Mouse (Mus musculus) megakaryocyte, embryonic 14.5 days (primary cell): Measurements from ENCODE around the gene Cnih4. TPM values are rescaled to one million over a fixed set of nuclear protein-coding genes. Genes with fewer than 3 reads are reported as not detected.
A peak's percentile ranks its signal among the peaks of the same experiment; 100 is the strongest.

Experiments
- H3K27me3 ChIP-seq: replicated peaks from 2 replicates; pipeline ENCODE3; 2012; ENCODE audit warnings: inconsistent platforms
- H3K36me3 ChIP-seq: replicated peaks from 2 replicates; pipeline ENCODE3; 2012; ENCODE audit warnings: low read length, inconsistent platforms, mixed read lengths
- H3K4me1 ChIP-seq: 2 replicates; pipeline ENCODE4 v1.6.1; 2012; ENCODE audit warnings: inconsistent platforms
- H3K4me3 ChIP-seq: replicated peaks from 2 replicates; pipeline ENCODE3; 2012; ENCODE audit warnings: moderate library complexity, mild to moderate bottlenecking, inconsistent platforms
- H3K9me3 ChIP-seq: 2 replicates; pipeline ENCODE4 v1.6.1; 2012; ENCODE audit warnings: inconsistent platforms
- FLI1 ChIP-seq: IDR thresholded peaks from 2 replicates; pipeline ENCODE4 v1.6.1; 2012; ENCODE audit warnings: low read length, inconsistent platforms, mixed read lengths
- GATA1 ChIP-seq: IDR thresholded peaks from 3 replicates; pipeline ENCODE4 v1.6.1; 2012; ENCODE audit warnings: mixed read lengths, low read length, inconsistent platforms, borderline replicate concordance
- polyA plus RNA-seq: library from polyadenylated mRNA; stranded (reverse); fragments of >175 nt; gene quantifications from 2 replicates; pipeline ENCODE4 v1.2.3, GENCODE M21; 2012; ENCODE audit warnings: low replicate concordance; ENCODE audit not compliant: insufficient read depth

Cnih4 gene
- polyA plus RNA-seq, 1 experiment = 17.4 TPM

DNA sequence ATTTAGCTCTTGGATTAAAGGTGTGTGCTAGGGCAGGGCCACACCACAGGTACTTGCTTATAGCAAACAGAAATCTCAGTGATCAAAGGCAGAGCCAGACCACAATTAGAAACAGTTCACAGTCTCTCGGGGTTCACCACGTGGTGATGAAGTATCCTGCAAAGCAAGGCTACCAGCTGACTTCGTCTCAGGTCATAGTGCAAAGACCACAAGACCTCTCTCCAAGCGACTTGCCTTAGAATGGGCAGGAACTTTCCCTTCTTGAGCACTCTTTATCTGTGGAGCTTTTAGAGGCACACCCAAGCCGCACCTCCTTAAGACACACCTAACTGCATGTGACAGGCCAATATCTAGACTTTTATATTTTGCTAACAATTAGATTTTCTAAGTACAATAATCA lies 4.0 kb downstream of the Cnih4 start:
- Histone ChIP-seq H3K4me1 (peaks cover 57% of the 10 kb centered on the region), H3K9me3 (no peaks in the 10 kb centered on the region), H3K4me3 (no peak overlapping the region), H3K27me3 (no peaks in the 10 kb centered on the region), H3K36me3 (peaks cover 4% of the 10 kb centered on the region)
- TF ChIP-seq FLI1 (no peak), GATA1 (no peak)

DNA sequence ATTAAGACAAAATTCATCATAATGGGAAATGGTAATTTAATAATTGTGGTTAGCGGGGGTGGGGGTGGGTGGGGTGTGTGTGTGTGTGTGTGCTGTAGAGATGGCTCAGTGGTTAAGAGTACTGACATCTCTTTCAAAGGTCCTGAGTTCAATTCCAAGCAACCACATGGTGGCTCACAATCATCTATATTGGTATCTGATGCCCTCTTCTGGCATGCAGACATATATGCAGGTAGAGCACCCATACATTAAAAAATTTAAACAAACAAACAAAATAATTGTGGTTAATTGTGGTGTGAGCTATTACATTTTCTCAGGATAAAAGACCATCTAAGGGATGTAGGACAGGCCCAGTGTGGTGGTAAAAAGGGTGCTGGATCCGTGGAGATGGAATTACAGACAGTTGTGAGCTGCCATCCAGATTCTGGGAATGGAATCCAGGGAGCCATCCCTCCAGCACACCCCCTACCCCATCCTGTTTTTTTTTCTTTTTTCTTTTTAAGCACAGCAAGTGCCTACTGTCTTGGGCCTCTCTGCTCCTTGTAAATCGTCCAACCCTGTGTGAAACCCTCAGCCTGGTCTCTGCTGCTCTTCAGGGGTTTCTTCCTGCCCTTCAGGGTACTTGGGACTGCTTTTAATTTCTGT lies 5.0 kb downstream of the Cnih4 start:
- no peak for TF ChIP-seq FLI1
- no peak for TF ChIP-seq GATA1
- peaks cover 11% of the 10 kb centered on the region for H3K36me3 ChIP-seq
- peaks cover 59% of the 10 kb centered on the region for H3K4me1 ChIP-seq
- H3K9me3 ChIP-seq = no peaks in the 10 kb centered on the region
- H3K4me3 ChIP-seq = no peak overlapping the region
- no peaks in the 10 kb centered on the region for H3K27me3 ChIP-seq

DNA sequence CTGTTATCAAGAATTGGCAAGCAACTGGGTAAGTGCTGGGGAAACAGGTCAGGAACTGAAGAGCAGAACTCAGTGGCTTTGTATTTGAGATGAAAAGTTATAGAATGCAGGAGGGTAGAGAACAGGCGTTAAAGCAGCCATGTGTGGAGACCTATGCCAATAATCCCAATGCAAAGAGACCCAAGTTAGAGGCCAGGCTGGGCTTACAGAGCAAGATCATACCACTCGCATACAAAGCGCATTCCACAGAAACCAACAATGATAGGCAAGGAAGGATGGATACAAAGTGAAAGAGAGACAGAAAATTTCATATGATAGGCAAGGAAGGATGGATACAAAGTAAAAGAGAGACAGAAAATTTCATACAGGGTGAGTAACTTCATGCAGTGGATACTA lies 5.9 kb downstream of the Cnih4 start:
- no peaks in the 10 kb centered on the region for H3K9me3 ChIP-seq
- peaks cover 61% of the 10 kb centered on the region for H3K4me1 ChIP-seq
- TF ChIP-seq GATA1 = no peak
- TF ChIP-seq FLI1 = no peak
- H3K27me3 ChIP-seq = no peaks in the 10 kb centered on the region
- peak overlapping the region; percentile 94 for H3K4me3 ChIP-seq
- H3K36me3 ChIP-seq = peaks cover 21% of the 10 kb centered on the region

DNA sequence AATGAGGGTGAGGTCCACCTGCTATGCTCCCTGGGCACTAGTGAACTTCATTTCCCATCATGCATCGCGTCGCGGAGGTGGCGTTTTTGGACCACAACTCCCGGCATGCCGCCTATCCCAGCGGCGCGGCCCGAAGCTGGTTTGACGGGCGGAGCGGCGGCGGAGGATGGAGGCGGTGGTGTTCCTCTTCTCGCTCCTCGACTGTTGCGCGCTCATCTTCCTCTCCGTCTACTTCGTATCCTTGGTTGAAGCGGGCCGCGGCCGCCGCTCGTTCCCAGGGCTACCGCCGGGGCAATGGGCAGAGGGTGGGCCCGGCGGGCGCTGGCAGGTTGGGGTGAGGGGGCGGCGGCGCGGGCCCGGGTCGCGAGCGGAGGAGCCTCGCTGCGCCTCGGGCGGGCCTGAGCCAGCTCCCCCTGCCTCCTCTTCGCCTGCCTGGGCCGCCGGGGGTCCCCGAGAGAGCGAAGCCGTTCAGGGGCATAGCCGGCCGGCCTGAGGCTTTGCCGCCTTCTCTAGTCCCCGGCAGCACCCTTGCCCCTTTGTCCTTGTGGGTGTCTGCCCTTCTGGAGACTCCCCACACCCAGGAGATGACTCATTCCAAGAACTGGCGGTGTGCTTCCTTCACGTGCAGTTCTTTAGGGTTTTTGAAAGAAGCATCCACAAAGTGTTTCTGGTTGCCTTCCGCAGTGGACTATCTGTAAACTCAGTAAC lies 6.5 kb downstream of the Cnih4 start:
- Histone ChIP-seq H3K4me3 (peak overlapping the region; percentile 94), H3K9me3 (no peaks in the 10 kb centered on the region), H3K4me1 (peaks cover 55% of the 10 kb centered on the region), H3K27me3 (no peaks in the 10 kb centered on the region), H3K36me3 (peaks cover 25% of the 10 kb centered on the region)
- TF ChIP-seq FLI1 = no peak
- TF ChIP-seq GATA1 = no peak

DNA sequence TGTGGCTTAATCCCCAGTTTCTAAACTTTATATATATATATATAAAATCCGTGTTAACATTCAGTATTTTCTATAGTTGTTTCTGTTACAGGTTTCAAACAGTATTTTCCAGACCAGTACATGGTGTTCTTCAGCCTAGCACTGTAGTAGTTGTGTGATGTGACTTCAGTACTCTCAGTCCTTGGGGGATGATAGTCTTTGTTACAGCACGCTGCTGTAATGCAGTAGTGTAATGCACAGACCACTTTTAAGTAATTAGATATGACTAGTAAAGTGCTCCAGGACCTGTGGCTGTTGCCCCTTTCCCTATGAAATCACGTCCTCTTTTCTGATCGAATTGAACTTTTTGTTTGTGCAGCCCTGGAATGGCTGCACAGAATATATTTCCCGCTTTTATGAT lies 7.0 kb downstream of the Cnih4 start:
- peaks cover 30% of the 10 kb centered on the region for H3K36me3 ChIP-seq
- H3K9me3 ChIP-seq = no peaks in the 10 kb centered on the region
- peaks cover 50% of the 10 kb centered on the region for H3K4me1 ChIP-seq
- H3K27me3 ChIP-seq = no peaks in the 10 kb centered on the region
- peak overlapping the region; percentile 94 for H3K4me3 ChIP-seq
- no peak for TF ChIP-seq FLI1
- no peak for TF ChIP-seq GATA1

DNA sequence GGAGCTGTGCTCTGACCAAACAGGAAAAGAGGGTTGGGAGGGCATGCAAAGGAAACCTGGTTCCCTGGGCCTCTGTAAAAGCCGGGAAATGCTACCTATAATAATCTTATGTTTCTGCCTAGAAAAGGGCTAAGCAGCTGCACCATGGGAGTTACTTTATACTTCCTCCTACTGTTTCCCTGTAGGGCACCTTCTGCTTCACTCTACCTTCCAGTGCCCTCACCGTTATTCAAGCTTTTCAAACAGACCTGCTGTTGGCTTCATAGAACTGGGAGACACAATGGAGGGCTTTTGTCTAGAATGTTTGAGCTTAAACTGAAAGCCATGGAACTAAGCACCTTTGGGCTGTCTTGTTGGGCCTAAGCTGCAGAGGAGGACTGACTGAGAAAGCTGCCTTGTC lies 23.3 kb downstream of the Cnih4 start:
- Histone ChIP-seq H3K27me3 (no peaks in the 10 kb centered on the region), H3K36me3 (peaks cover 78% of the 10 kb centered on the region), H3K4me1 (peaks cover 24% of the 10 kb centered on the region), H3K9me3 (no peaks in the 10 kb centered on the region), H3K4me3 (no peak overlapping the region)
- no peak for TF ChIP-seq FLI1
- no peak for TF ChIP-seq GATA1

DNA sequence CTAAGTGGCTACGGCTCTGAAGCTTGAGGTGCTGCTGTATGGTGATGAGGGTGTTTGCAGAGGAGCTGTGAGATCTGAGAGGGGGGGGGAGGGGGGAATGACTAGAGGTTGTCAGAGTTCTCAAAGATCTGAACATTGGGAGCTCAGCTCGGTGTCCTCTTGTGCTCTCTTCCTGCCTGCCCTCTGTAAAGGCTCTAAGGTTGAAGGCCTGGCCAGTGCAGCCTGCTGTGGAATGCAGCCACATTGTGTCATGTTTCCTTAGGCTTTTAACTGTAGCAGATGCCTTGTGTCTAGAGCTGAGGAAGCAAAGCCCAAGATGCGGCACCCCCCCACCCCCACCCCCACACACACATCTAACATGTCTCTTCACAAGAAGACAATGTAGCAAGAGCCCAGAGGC lies 23.9 kb downstream of the Cnih4 start:
- TF ChIP-seq GATA1 (no peak), FLI1 (no peak)
- Histone ChIP-seq H3K27me3 (no peaks in the 10 kb centered on the region), H3K4me3 (no peak overlapping the region), H3K9me3 (no peaks in the 10 kb centered on the region), H3K36me3 (peaks cover 76% of the 10 kb centered on the region), H3K4me1 (peaks cover 24% of the 10 kb centered on the region)

DNA sequence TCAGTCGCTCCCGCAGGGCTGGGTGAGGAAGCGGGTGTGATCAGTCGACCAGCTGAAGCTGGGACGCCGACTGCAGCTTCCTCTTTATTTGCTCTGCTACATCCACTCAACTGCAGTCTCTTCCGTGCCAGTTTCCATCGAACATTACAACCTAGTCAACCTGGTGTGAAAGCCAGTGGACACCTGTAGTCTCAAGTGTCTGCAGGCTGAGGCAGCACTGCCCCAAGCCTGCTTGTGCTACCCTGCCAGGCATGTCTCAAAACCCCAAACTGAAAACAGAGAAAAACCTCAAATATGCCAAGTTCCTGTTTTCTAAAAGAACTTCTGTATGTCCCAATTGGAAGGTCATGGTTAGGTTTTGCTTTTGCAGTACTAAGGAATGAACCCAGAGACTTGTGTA lies 25.7 kb downstream of the Cnih4 start:
- TF ChIP-seq FLI1 = no peak
- TF ChIP-seq GATA1 = no peak
- H3K4me1 ChIP-seq = peaks cover 24% of the 10 kb centered on the region
- no peaks in the 10 kb centered on the region for H3K27me3 ChIP-seq
- no peaks in the 10 kb centered on the region for H3K9me3 ChIP-seq
- peak overlapping the region; percentile 85 for H3K4me3 ChIP-seq
- peaks cover 75% of the 10 kb centered on the region for H3K36me3 ChIP-seq

DNA sequence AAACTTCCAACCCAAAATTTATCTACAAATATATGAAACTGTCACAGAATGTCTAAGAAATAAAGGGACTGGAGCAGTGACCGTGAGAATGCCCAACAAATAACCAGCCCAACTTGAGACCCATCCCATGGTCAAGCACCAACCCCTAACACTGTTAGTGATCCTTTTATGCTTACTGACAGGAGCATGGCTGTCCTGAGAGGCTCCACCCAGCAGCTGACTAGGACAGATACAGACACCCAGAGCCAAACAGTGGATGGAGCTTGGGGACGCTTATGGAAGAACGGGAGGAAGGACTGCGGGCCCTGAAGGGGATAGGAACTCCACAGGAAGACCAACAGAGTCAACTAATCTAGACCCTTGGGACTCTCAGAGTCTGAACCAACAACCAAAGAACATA lies 44.4 kb downstream of the Cnih4 start:
- H3K4me3 ChIP-seq = peak overlapping the region; percentile 42
- TF ChIP-seq GATA1 (no peak), FLI1 (no peak)

DNA sequence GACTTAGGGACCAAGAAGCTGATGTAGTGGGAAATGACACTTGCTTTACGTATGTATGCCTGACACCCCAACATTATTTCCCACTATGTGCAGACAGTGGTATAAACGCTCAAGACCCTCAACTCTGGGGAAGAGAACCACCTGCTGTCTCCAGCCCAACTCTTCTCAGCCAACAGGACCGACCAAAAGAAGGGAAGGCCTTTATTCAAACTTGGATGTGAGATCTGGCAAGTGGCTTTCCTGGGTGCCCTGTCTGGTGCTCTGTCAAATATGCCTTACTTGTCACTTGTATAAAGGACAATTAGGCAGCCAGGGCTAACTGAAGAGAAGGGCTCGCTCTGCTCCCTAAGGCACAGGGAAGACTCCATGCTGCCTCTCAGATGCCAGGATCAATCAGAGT lies 55.0 kb downstream of the Cnih4 start:
- TF ChIP-seq GATA1 (no peak), FLI1 (no peak)
- no peaks in the 10 kb centered on the region for H3K27me3 ChIP-seq
- no peak overlapping the region for H3K4me3 ChIP-seq
- H3K36me3 ChIP-seq = peaks cover 93% of the 10 kb centered on the region
- no peaks in the 10 kb centered on the region for H3K9me3 ChIP-seq
- H3K4me1 ChIP-seq = peaks cover 8% of the 10 kb centered on the region; the same call in 1 of the 2 replicates

More for the DNA sequence above, 44.4 kb downstream of the Cnih4 start:
- Histone ChIP-seq H3K4me1 (peaks cover 30% of the 10 kb centered on the region), H3K36me3 (peaks cover 96% of the 10 kb centered on the region), H3K9me3 (no peaks in the 10 kb centered on the region), H3K27me3 (no peaks in the 10 kb centered on the region)

DNA sequence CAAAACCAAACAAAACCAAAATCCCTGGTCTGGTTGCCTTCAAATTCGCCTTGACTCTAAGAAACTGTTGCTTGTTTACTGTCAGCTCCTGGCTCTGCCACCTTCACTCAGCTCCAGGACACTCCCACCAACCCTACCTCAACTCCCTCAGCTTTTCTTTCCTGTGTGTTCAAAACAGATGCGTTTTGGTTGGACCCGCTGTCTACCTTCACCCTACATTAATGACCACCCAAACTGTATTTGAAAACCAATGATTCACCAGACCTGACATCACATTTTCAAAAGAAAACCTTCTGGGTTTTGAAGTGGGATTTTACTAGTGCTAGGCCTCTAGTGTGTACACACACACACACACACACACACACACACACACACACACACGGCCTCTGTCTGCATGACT lies 65.7 kb downstream of the Cnih4 start:
- TF ChIP-seq FLI1 (no peak), GATA1 (no peak)
- Histone ChIP-seq H3K9me3 (no peaks in the 10 kb centered on the region), H3K27me3 (no peaks in the 10 kb centered on the region), H3K4me1 (peaks cover 41% of the 10 kb centered on the region), H3K36me3 (peaks cover 54% of the 10 kb centered on the region), H3K4me3 (peak overlapping the region; percentile 96)
